Mouse (Mus musculus): ENCODE measurements at regions not wholly inside any gene's neighbourhood (a gene's known extent, or its start where the extent isn't known, plus 50 kb on each side); places are given as distances from the start of the nearest gene placed in this dataset.

DNA sequence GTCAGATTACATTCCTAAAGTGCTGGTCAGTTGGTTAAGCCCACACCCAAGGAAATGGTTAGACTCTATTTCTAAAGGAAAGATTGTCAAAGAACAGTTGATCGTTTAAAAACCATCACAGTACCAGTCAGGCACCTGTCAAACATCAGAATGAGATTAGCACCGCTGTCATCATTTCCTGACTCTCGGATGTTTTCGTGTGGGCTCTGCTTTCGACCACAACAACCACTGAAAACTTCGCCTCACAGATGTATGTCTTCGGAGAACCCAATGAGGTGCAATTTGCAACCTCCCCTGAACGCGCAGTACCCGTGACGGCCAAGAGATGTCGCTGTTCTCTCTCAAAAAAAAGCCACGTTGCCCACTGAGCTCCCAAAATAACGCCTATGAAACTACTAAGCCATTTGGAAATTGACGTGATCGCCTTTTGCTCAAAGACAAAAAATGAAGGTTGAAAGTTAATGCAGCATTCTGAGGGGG is 102.6 kb upstream of the Cxadr start:
- Histone ChIP-seq H3K9me3 (replicated peaks; ENCODE audit: control insufficient read depth, insufficient read depth, low read length, poor library complexity, severe bottlenecking) (no peaks in the 10 kb centered on the region), H3K4me1 (ENCODE audit: control insufficient read depth, insufficient read depth, low read length) (no peaks in the 10 kb centered on the region), H3K27me3 (ENCODE audit: control insufficient read depth, insufficient read depth, low read length, poor library complexity, severe bottlenecking) (no peaks in the 10 kb centered on the region; the same call in none of the 2 replicates), H3K36me3 (ENCODE audit: control insufficient read depth, insufficient read depth, low read length, poor library complexity, severe bottlenecking) (no peaks in the 10 kb centered on the region), H3K27ac (ENCODE audit: insufficient read depth, low read length) (no peak overlapping the region), H3K9ac (ENCODE audit: low read depth, poor library complexity, severe bottlenecking) (no peak overlapping the region), H3K4me3 (ENCODE audit: low read depth, low read length) (no peak overlapping the region)
- TF ChIP-seq POLR2A (IDR thresholded peaks at IDR 0.05; ENCODE audit: insufficient read depth, low read length) (no peak), EP300 (IDR thresholded peaks at IDR 0.05; ENCODE audit: insufficient read depth, low read depth, low read length) (no peak), CTCF (IDR thresholded peaks at IDR 0.05; ENCODE audit: low read depth, low read length) (peak; percentile 78)

DNA sequence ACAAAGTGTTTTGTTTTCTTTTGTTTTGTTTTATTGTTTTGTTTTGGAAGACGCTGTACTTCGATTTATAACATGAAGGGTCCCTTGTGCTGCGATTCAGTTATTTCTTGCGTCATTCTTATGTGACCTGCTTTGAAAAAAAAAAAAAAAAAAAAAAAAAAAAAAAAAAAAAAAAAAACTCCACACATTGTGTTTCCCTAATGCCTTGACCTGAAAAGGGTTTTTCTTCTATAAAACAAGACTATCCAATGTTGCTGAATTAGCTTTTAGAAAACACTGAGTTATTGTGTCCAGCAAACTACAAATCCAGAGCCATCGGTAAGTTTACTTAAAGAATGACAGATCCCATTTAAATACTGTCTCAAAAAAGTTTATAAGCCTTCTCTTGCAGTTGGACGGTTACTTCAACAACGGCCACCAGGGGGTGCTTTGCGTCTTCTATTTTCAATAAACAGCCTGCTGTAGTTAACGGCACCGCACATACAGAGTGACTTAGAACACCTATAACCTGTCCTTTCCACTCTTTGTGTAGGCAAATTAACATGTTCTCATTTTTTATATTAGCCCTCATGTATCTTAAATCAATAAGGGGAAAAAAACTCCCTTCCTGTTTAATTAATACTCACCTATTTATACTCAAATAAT is 103.9 kb upstream of the Cxadr start:
- H3K9me3 ChIP-seq (replicated peaks; ENCODE audit: control insufficient read depth, insufficient read depth, low read length, poor library complexity, severe bottlenecking): no peaks in the 10 kb centered on the region
- no peaks in the 10 kb centered on the region for H3K4me1 ChIP-seq (ENCODE audit: control insufficient read depth, insufficient read depth, low read length)
- H3K36me3 ChIP-seq (ENCODE audit: control insufficient read depth, insufficient read depth, low read length, poor library complexity, severe bottlenecking): no peaks in the 10 kb centered on the region
- no peaks in the 10 kb centered on the region; the same call in none of the 2 replicates for H3K27me3 ChIP-seq (ENCODE audit: control insufficient read depth, insufficient read depth, low read length, poor library complexity, severe bottlenecking)
- H3K4me3 ChIP-seq (ENCODE audit: low read depth, low read length): no peak overlapping the region
- no peak overlapping the region for H3K27ac ChIP-seq (ENCODE audit: insufficient read depth, low read length)
- no peak for TF ChIP-seq EP300 (IDR thresholded peaks at IDR 0.05; ENCODE audit: insufficient read depth, low read depth, low read length)
- TF ChIP-seq CTCF (IDR thresholded peaks at IDR 0.05; ENCODE audit: low read depth, low read length): no peak
- TF ChIP-seq POLR2A (IDR thresholded peaks at IDR 0.05; ENCODE audit: insufficient read depth, low read length): no peak
- H3K9ac ChIP-seq (ENCODE audit: low read depth, poor library complexity, severe bottlenecking): no peak overlapping the region

DNA sequence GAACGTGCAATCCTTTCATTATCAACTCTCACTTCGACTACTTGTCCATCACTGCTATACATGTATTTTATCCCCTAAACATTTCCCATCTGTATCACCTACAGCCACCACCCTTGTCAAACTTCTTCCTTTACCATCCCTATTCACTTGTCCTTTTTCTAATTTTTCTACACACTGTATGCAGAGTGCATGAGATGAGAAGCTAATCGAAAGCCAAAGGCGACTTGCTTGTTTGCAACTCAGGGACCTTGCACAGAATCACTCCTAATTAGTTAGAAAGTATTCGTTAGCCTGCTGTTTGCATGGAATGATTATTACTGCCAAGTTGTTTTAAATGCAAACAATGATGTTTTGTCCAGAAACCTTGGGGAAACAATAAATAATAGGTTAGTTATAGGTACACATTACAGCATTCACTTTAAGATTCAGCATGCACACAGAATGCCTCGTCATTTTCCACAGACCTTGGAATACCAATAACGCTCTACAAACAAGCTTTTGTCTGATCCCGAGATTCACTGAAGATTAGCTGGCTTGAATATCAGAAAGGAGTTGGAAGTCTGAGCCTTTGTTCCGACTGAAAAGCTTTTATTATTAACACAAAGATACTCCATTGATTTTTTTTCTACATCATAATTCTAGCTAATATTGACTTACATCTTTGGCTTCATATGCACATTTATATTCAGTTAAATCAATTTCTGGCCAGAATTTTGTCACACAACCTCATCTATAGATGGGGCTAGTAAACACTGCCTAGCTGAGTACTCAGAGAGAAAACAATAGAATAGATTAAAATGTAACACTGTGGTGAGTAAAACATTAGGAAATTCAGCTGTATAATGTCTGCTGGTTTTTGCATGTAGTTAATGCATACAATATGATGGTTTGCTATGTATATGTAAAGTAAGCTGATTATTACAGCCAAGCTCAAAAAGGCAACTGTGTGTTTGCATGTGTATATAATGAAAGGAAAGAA is 130.4 kb upstream of the Cxadr start:
- Histone ChIP-seq H3K4me3 (ENCODE audit: low read depth, low read length) (no peak overlapping the region), H3K36me3 (ENCODE audit: control insufficient read depth, insufficient read depth, low read length, poor library complexity, severe bottlenecking) (no peaks in the 10 kb centered on the region), H3K9ac (ENCODE audit: low read depth, poor library complexity, severe bottlenecking) (no peak overlapping the region), H3K4me1 (ENCODE audit: control insufficient read depth, insufficient read depth, low read length) (no peaks in the 10 kb centered on the region), H3K27me3 (ENCODE audit: control insufficient read depth, insufficient read depth, low read length, poor library complexity, severe bottlenecking) (no peaks in the 10 kb centered on the region), H3K27ac (ENCODE audit: insufficient read depth, low read length) (no peak overlapping the region), H3K9me3 (replicated peaks; ENCODE audit: control insufficient read depth, insufficient read depth, low read length, poor library complexity, severe bottlenecking) (no peaks in the 10 kb centered on the region)
- TF ChIP-seq CTCF (IDR thresholded peaks at IDR 0.05; ENCODE audit: low read depth, low read length): no peak
- no peak for TF ChIP-seq POLR2A (IDR thresholded peaks at IDR 0.05; ENCODE audit: insufficient read depth, low read length)
- TF ChIP-seq EP300 (IDR thresholded peaks at IDR 0.05; ENCODE audit: insufficient read depth, low read depth, low read length): no peak

DNA sequence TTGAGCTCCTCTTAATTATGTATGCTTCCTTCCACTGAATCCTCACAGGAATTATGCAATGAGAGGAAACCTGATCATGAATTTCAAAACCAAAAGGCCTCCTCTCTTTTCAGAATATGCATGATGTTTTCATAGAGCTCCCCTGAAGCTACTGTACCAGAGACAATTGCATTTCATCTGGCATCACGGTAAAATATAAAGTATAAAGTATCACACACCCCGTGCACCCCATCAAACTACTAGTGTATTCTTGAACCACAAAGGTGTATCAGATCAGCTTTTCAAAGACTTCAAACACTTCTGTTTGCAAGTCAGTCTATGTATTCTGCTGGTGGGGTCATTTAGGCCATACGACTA is 144.4 kb upstream of the Cxadr start:
- Histone ChIP-seq H3K9me3 (replicated peaks; ENCODE audit: control insufficient read depth, insufficient read depth, low read length, poor library complexity, severe bottlenecking) (no peaks in the 10 kb centered on the region), H3K9ac (ENCODE audit: low read depth, poor library complexity, severe bottlenecking) (no peak overlapping the region), H3K27me3 (ENCODE audit: control insufficient read depth, insufficient read depth, low read length, poor library complexity, severe bottlenecking) (no peaks in the 10 kb centered on the region; the same call in 1 of the 2 replicates), H3K36me3 (ENCODE audit: control insufficient read depth, insufficient read depth, low read length, poor library complexity, severe bottlenecking) (no peaks in the 10 kb centered on the region), H3K4me1 (ENCODE audit: control insufficient read depth, insufficient read depth, low read length) (no peaks in the 10 kb centered on the region), H3K4me3 (ENCODE audit: low read depth, low read length) (no peak overlapping the region), H3K27ac (ENCODE audit: insufficient read depth, low read length) (no peak overlapping the region)
- no peak for TF ChIP-seq POLR2A (IDR thresholded peaks at IDR 0.05; ENCODE audit: insufficient read depth, low read length)
- no peak for TF ChIP-seq EP300 (IDR thresholded peaks at IDR 0.05; ENCODE audit: insufficient read depth, low read depth, low read length)
- TF ChIP-seq CTCF (IDR thresholded peaks at IDR 0.05; ENCODE audit: low read depth, low read length): no peak

DNA sequence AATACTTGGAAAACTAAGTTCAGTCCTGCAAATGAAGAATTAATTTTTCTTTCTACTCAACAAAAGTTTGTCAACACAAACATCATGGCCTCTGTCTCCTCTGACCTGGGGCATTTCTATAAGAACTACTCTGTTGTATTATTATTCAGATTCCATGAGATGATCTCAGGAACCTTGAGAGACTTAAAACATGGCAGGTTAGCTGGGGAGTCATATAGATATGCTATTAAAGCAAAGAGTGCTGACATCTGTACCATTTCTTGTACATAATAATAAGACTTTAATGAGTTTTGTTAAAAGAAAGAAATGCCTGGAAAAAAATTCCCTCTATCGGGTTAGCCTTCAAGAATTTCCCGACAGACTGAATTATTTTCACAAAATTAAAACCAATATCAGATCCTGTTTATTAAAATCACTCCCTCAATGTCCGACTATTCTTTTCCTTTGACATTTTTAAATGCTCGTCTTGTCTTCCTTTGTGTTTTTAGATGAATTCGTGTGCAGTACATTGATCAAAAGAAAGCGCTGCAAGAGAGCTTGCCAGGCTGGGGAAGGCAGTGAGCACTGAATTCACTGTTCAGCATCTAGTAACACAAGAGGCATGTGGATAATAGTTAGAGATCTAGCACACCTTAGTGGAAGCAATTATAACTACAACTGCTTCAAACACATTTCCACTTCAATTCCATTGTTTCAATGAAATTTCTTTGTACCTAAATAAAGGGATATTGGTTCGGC is 145.0 kb upstream of the Cxadr start:
- no peak for TF ChIP-seq EP300 (IDR thresholded peaks at IDR 0.05; ENCODE audit: insufficient read depth, low read depth, low read length)
- no peak overlapping the region for H3K27ac ChIP-seq (ENCODE audit: insufficient read depth, low read length)
- H3K4me1 ChIP-seq (ENCODE audit: control insufficient read depth, insufficient read depth, low read length): no peaks in the 10 kb centered on the region
- no peak overlapping the region for H3K4me3 ChIP-seq (ENCODE audit: low read depth, low read length)
- no peaks in the 10 kb centered on the region for H3K36me3 ChIP-seq (ENCODE audit: control insufficient read depth, insufficient read depth, low read length, poor library complexity, severe bottlenecking)
- no peaks in the 10 kb centered on the region; the same call in 1 of the 2 replicates for H3K27me3 ChIP-seq (ENCODE audit: control insufficient read depth, insufficient read depth, low read length, poor library complexity, severe bottlenecking)
- H3K9ac ChIP-seq (ENCODE audit: low read depth, poor library complexity, severe bottlenecking): no peak overlapping the region
- H3K9me3 ChIP-seq (replicated peaks; ENCODE audit: control insufficient read depth, insufficient read depth, low read length, poor library complexity, severe bottlenecking): no peaks in the 10 kb centered on the region

Data from ES-Bruce4 (cell line).